Mouse (Mus musculus): ENCODE results near the gene Ddit4.
"Not testable (repeated sequence)": the region's sequence is repeated elsewhere in the genome, so short reads cannot be mapped to it uniquely, and the experiment has no call there.

DNA sequence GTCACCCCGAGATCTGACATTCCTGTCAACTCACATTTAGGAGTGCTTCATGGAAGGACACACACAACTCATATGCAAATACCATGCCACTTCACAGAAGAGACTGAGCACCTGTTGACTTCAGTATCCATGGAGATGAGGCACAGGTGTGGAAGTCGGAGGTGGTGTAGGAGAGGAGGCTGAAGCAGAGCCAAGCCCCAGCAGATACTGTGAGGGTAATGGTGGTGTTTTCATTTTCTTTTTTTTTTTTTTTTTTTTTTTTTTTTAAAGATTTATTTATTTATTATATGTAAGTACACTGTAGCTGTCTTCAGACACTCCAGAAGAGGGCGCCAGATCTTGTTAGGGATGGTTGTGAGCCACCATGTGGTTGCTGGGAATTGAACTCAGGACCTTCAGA lies 42.2 kb upstream of the Ddit4 start:
- TF ChIP-seq POLR2A (IDR thresholded peaks at IDR 0.05; ENCODE audit: insufficient read length, low read depth); E2F4 (IDR thresholded peaks at IDR 0.05; ENCODE audit: insufficient read depth): not testable (repeated sequence)
